Mouse (Mus musculus) liver, embryonic 11.5 days (tissue): ENCODE data around the gene Grin2c. TPM values are rescaled to one million over a fixed set of nuclear protein-coding genes. Genes with fewer than 3 reads are reported as not detected.

ENCODE experiments used
- ATAC-seq: fragments of 200-750 bp; cut with Nextera tagmentation; replicated peaks from 2 replicates; pipeline ENCODE4 v1.8.0; 2017; ENCODE audit warnings: moderate number of reproducible peaks, mild to moderate bottlenecking, moderate TSS enrichment, moderate library complexity; ENCODE audit not compliant: low FRiP score
- DNase-seq: peaks from one replicate; pipeline ENCODE4 v3.0.0-alpha.2; 2017; ENCODE audit warnings: low spot score
- H3K27ac ChIP-seq: fragments of 300-500 bp; sonication (generic); 2 replicates; pipeline ENCODE4 v1.5.1; 2014; ENCODE audit warnings: mild to moderate bottlenecking, low read depth, low read length, control low read depth
- H3K27me3 ChIP-seq: fragments of 300-500 bp; sonication (generic); replicated peaks from 2 replicates; pipeline ENCODE4 v1.6.1; 2014; ENCODE audit warnings: low read length, mixed read lengths; ENCODE audit not compliant: control insufficient read depth, insufficient read depth
- H3K36me3 ChIP-seq: fragments of 300-500 bp; sonication (generic); 2 replicates; pipeline ENCODE4 v1.6.1; 2014; ENCODE audit warnings: mild to moderate bottlenecking, low read length, moderate library complexity, mixed read lengths; ENCODE audit not compliant: control insufficient read depth, insufficient read depth
- H3K4me1 ChIP-seq: fragments of 300-500 bp; sonication (generic); replicated peaks from 2 replicates; pipeline ENCODE4 v1.6.1; 2014; ENCODE audit warnings: low read length, mixed read lengths; ENCODE audit not compliant: control insufficient read depth, insufficient read depth
- H3K4me2 ChIP-seq: fragments of 300-500 bp; sonication (generic); 2 replicates; pipeline ENCODE4 v1.6.1; 2014; ENCODE audit warnings: mild to moderate bottlenecking, control low read depth, moderate library complexity
- H3K4me3 ChIP-seq: fragments of 300-500 bp; sonication (generic); 2 replicates; pipeline ENCODE4 v1.5.1; 2014; ENCODE audit warnings: low read depth, low read length, control low read depth
- H3K9ac ChIP-seq: fragments of 300-500 bp; sonication (generic); 2 replicates; pipeline ENCODE4 v1.6.1; 2014; ENCODE audit warnings: low read depth, low read length, control low read depth
- H3K9me3 ChIP-seq: fragments of 300-500 bp; sonication (generic); 2 replicates; pipeline ENCODE4 v1.6.1; 2016; ENCODE audit warnings: low read length, inconsistent platforms, mixed read lengths; ENCODE audit not compliant: control insufficient read depth
- WGBS: fragments of 180-500 bp; shearing (Covaris S2); extraction: QIAGEN DNeasy Blood & Tissue Kit; methylation state at CpG from one replicate; pipeline ENCODE4 v1.1.7; 2014; 5-methylcytosine and 5-hydroxymethylcytosine counted together
- polyA plus RNA-seq: library from polyadenylated mRNA; unstranded; fragments of >200 nt; fragmentation: Nextera tagmentation; extraction: Ambion mirVana; gene quantifications from 2 replicates; pipeline ENCODE4 v1.2.1, GENCODE M21; 2014

The Grin2c gene
- polyA plus RNA-seq, 1 experiment from 2014 or later: 0.89 TPM

GRCm38 (mm10) chr11:115279726-115280125 is 12.7 kb upstream of the Grin2c start:
- H3K9me3 ChIP-seq: no peaks in the 10 kb centered on the region
- no peaks in the 10 kb centered on the region for H3K36me3 ChIP-seq
- DNase-seq: no peak
- no peak overlapping the region for H3K9ac ChIP-seq
- no peak overlapping the region for H3K4me3 ChIP-seq
- WGBS: 45% methylated on average over 1 of the region's 1 CpGs
- H3K4me2 ChIP-seq: no peak overlapping the region
- peak overlapping the region; percentile 9; the same call in 1 of the 2 replicates for H3K27ac ChIP-seq
- no peaks in the 10 kb centered on the region for H3K27me3 ChIP-seq
- H3K4me1 ChIP-seq: peaks cover 26% of the 10 kb centered on the region
- ATAC-seq: no peak

GRCm38 (mm10) chr11:115278176-115278575 is 11.1 kb upstream of the Grin2c start:
- peak overlapping the region; percentile 74 for H3K4me3 ChIP-seq
- no peaks in the 10 kb centered on the region for H3K9me3 ChIP-seq
- H3K36me3 ChIP-seq: no peaks in the 10 kb centered on the region
- ATAC-seq: no peak
- peak overlapping the region; percentile 82 for H3K4me2 ChIP-seq
- no peak for DNase-seq
- no peaks in the 10 kb centered on the region for H3K27me3 ChIP-seq
- H3K4me1 ChIP-seq: peaks cover 34% of the 10 kb centered on the region
- H3K27ac ChIP-seq: peak overlapping the region; percentile 77
- WGBS: 70% methylated on average over 6 of the region's 6 CpGs
- H3K9ac ChIP-seq: peak overlapping the region; percentile 67

- H3K4me1 ChIP-seq: peaks cover 34% of the 10 kb centered on the region
- H3K27ac ChIP-seq: peak overlapping the region; percentile 77
- ATAC-seq: no peak
- H3K27me3 ChIP-seq: no peaks in the 10 kb centered on the region
- H3K4me3 ChIP-seq: peak overlapping the region; percentile 74
- peak overlapping the region; percentile 82 for H3K4me2 ChIP-seq
- no peak for DNase-seq
- WGBS: 16% methylated on average over 7 of the region's 7 CpGs
- H3K9ac ChIP-seq: peak overlapping the region; percentile 67
- H3K9me3 ChIP-seq: no peaks in the 10 kb centered on the region
- H3K36me3 ChIP-seq: no peaks in the 10 kb centered on the region
These were observed 10.5 kb upstream of the Grin2c start for GRCm38 (mm10) chr11:115277604-115277975.

- Histone ChIP-seq H3K27me3 (no peaks in the 10 kb centered on the region), H3K9me3 (no peaks in the 10 kb centered on the region), H3K9ac (peak within 1 kb of the TSS; percentile 80), H3K4me3 (peak within 1 kb of the TSS; percentile 74), H3K4me2 (peak within 1 kb of the TSS; percentile 94), H3K27ac (peak within 1 kb of the TSS; percentile 82), H3K36me3 (no peaks in the 10 kb centered on the region), H3K4me1 (peaks cover 30% of the 10 kb centered on the region)
- WGBS: under 1% methylated on average over 42 of the region's 42 CpGs
- peak; percentile 98 for DNase-seq
- peak; percentile 95 for ATAC-seq
These were observed 9.9 kb upstream of the Grin2c start, which contains the start of gene Fdxr for GRCm38 (mm10) chr11:115276780-115277603. Gene Fdxr (minus strand): TSS chr11:115277050.

GRCm38 (mm10) chr11:115275954-115276353 is 8.9 kb upstream of the Grin2c start:
- Histone ChIP-seq H3K27me3 (no peaks in the 10 kb centered on the region), H3K4me3 (peak overlapping the region; percentile 74), H3K9ac (peak overlapping the region; percentile 80), H3K27ac (no peak overlapping the region; the same call in 1 of the 2 replicates), H3K4me1 (peaks cover 27% of the 10 kb centered on the region), H3K4me2 (peak overlapping the region; percentile 94), H3K9me3 (no peaks in the 10 kb centered on the region), H3K36me3 (no peaks in the 10 kb centered on the region)
- DNase-seq (no peak), ATAC-seq (no peak)
- WGBS: 37% methylated on average over 3 of the region's 3 CpGs

GRCm38 (mm10) chr11:115275509-115275908 is 8.5 kb upstream of the Grin2c start:
- peak overlapping the region; percentile 94 for H3K4me2 ChIP-seq
- no peaks in the 10 kb centered on the region for H3K27me3 ChIP-seq
- H3K27ac ChIP-seq: no peak overlapping the region
- H3K4me3 ChIP-seq: peak overlapping the region; percentile 74
- 60% methylated on average over 6 of the region's 6 CpGs for WGBS
- 0 out of 2 replicates have a peak overlapping the region, but pooled peaks have one; percentile 20 for H3K9ac ChIP-seq
- no peak for DNase-seq
- no peaks in the 10 kb centered on the region for H3K9me3 ChIP-seq
- no peak for ATAC-seq
- no peaks in the 10 kb centered on the region for H3K36me3 ChIP-seq
- H3K4me1 ChIP-seq: peaks cover 27% of the 10 kb centered on the region

GRCm38 (mm10) chr11:115274771-115275170 is 7.7 kb upstream of the Grin2c start:
- no peaks in the 10 kb centered on the region for H3K9me3 ChIP-seq
- peak overlapping the region; percentile 20 for H3K4me2 ChIP-seq
- no peak for DNase-seq
- no peak overlapping the region for H3K9ac ChIP-seq
- H3K27ac ChIP-seq: no peak overlapping the region
- no peak overlapping the region for H3K4me3 ChIP-seq
- H3K36me3 ChIP-seq: no peaks in the 10 kb centered on the region
- no peaks in the 10 kb centered on the region for H3K27me3 ChIP-seq
- WGBS: 85% methylated on average over 6 of the region's 6 CpGs
- no peak for ATAC-seq
- H3K4me1 ChIP-seq: peaks cover 30% of the 10 kb centered on the region

GRCm38 (mm10) chr11:115274178-115274577 is 7.1 kb upstream of the Grin2c start:
- H3K27ac ChIP-seq: no peak overlapping the region
- no peaks in the 10 kb centered on the region for H3K27me3 ChIP-seq
- H3K4me3 ChIP-seq: no peak overlapping the region
- 75% methylated on average over 7 of the region's 7 CpGs for WGBS
- H3K36me3 ChIP-seq: no peaks in the 10 kb centered on the region; the same call in 1 of the 2 replicates
- no peak for DNase-seq
- H3K4me2 ChIP-seq: peak overlapping the region; percentile 17; the same call in 1 of the 2 replicates
- peaks cover 30% of the 10 kb centered on the region for H3K4me1 ChIP-seq
- no peaks in the 10 kb centered on the region for H3K9me3 ChIP-seq
- H3K9ac ChIP-seq: no peak overlapping the region
- no peak for ATAC-seq

GRCm38 (mm10) chr11:115273735-115274134 is 6.7 kb upstream of the Grin2c start:
- no peak overlapping the region for H3K9ac ChIP-seq
- 60% methylated on average over 7 of the region's 7 CpGs for WGBS

More at GRCm38 (mm10) chr11:115273735-115274134, 6.7 kb upstream of the Grin2c start:
- Histone ChIP-seq H3K4me2 (peak overlapping the region; percentile 17; the same call in 1 of the 2 replicates), H3K4me3 (no peak overlapping the region), H3K27me3 (no peaks in the 10 kb centered on the region), H3K27ac (no peak overlapping the region), H3K4me1 (peaks cover 30% of the 10 kb centered on the region), H3K9me3 (no peaks in the 10 kb centered on the region), H3K36me3 (no peaks in the 10 kb centered on the region; the same call in 1 of the 2 replicates)
- DNase-seq: no peak
- ATAC-seq: no peak
